Mouse (Mus musculus) right cerebral cortex, postnatal 36 days (tissue): ENCODE data around the gene Gm9972.

Experiments used
- DNase-seq, 2 experiments: peaks; one replicate each; pipeline ENCODE4 v3.0.0; 2022; ENCODE audit warnings: low spot score in 2 of 2, mixed read lengths in 1 of 2

Gene Gm9972

DNA sequence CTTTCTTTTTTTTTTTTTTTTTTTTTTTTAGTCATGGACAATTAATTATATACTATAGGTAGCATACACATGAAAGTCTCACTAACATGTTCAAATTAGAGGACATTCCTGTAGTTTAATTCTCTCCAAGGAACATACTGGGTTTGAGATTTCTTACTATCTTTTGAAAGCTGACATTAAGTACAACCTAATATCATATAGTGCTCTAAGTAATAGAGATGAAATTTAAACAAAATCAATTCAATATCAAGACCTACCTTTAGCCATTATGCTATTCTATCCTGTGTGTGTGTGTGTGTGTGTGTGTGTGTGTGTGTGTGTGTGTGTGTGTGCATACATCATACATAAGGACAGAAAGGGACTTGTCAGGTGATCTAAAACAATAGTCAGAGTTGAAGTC lies at the start of gene Gm9972:
Gene Gm9972, plus strand, starts transcription at position 301 of the 400 bp plus-strand sequence.
- no peak for DNase-seq

- peak in 1 of 2 experiments; percentile 3 for DNase-seq
Measured at GRCm38 (mm10) chr11:42999188-42999587, 36.4 kb upstream of the Gm9972 start.

DNA sequence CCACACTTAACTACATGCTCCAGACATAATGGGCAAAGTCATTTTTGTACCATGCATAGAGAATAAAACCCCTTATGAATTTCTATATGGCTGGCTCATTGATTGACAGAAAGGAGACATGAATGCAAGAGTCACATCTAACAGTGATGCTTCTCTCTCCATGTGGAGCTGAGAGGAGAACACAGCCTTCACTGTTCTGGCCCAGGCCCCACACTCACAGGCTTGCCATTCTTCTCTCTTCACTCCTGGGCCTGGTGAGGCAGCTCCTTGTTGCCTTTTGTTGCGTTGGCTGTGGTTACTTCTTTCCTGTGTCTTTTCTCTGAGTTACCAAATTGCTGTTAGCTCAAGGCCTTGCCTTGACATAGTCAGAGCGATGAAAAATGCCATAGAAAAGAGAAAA lies 23.6 kb upstream of the Gm9972 start:
- no peak for DNase-seq

DNA sequence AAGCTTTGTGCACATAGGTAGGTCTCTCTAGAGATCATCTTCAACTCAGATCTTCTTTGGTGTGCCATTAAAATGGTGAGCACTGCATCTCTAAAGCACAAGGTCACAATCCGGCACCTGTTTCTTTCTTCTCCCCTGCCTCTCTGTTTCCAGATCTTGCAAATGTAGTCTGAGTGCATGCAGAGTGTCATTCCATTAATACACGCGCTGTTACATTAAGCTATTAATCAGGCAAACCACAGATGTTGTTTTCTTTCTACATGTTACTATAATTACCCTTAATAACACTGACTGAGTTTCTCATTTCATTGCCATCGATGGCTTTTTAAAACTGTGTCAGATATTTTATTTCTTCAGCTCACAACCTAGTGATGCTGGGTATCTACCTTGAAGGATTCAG lies 22.6 kb upstream of the Gm9972 start:
- DNase-seq: no peak

DNA sequence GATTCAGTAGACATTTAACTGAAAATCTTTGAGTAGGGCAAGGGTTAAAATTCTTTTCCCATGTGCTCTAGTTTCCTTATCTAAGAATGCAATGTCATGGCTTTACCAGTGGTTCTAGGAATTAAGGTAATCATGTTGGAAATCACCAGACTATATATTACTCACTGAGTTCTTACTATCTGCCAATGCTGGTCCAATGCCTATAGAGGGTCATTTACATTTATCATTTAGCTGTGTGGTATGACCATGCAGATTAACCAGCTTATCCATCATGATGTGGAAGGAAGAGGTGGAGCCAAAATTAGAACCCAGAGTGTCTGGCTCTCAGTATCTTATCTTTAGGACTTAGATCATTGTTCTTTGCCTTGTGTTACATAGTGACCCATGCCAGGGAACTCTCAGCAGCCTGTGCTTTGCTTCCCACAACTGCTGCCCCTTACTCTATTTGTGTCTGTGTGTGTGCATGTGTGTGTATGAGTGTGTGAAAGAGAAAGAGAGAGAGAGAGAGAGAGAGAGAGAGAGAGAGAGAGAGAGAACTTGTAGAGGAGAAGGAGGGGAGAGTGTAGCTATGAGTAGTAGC lies 12.3 kb upstream of the Gm9972 start:
- DNase-seq: no peak

- DNase-seq: no peak
Measured at GRCm38 (mm10) chr11:43029813-43030212, 5.7 kb upstream of the Gm9972 start.

GRCm38 (mm10) chr11:43032141-43032540 lies 3.4 kb upstream of the Gm9972 start:
- DNase-seq: no peak

GRCm38 (mm10) chr11:43045871-43046548 lies 10.5 kb downstream of the Gm9972 start:
- DNase-seq: no peak

DNA sequence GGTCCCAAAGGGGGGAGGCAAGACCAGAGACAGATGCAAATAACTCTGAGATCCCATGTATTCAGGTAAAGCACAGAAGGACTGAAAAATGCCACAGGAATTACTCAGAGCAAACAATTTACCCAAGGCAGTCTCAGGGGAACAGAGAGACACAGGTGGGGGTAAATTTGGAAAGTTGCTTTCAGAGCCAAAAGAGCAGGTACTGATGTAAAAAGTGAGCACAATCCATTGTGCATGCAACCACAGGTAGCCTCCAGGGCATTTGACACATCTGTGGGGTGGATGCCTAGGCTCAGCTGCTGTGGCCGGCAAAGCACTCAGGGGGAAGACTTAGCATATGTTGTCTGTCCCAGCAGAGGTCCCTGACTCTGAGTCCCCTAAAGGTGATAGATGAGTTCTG lies 13.8 kb downstream of the Gm9972 start:
- no peak for DNase-seq

- DNase-seq: peak; percentile 11 to 14
Measured at GRCm38 (mm10) chr11:43054972-43055371, 19.4 kb downstream of the Gm9972 start.

GRCm38 (mm10) chr11:43059437-43059970 lies 24.0 kb downstream of the Gm9972 start:
- peak in 1 of 2 experiments; percentile 15 for DNase-seq

DNA sequence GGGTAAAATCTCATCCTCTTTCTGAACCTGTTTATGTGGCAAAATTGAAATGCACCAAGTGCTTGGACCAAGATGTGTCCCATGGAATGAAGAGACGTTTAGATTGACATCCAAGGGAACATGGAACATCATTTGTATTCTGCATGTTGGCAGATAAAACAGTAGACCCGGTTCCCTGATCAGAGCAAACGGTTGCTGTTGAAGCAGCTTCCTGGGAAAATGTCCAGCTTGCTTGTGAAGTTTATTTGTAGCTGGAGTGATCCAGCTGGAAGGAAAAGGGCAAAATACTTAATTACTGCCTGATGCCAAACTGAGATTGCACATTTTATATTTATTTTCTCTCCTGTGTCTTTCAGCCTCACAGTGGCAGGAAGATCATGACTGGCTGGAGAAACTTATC lies 26.7 kb downstream of the Gm9972 start:
- peak in 1 of 2 experiments; percentile 3 for DNase-seq

- no peak for DNase-seq
Measured at GRCm38 (mm10) chr11:43086309-43087050, 50.9 kb downstream of the Gm9972 start.
